Mouse (Mus musculus) gastrocnemius, adult 18-20 months (tissue): ENCODE data around the gene Gm7102. TPM values are rescaled to one million over a fixed set of nuclear protein-coding genes. Genes with fewer than 3 reads are reported as not detected.
"Not testable (repeated sequence)": the region's sequence is repeated elsewhere in the genome, so short reads cannot be mapped to it uniquely, and the experiment has no call there.

Experiments used
- DNase-seq: peaks from one replicate; pipeline ENCODE4 v3.0.0; 2021; ENCODE audit warnings: low spot score
- long read RNA-seq, 2 experiments: library from polyadenylated mRNA; stranded (forward); transcript quantifications; one replicate each; pipeline ENCODE4 v2.0.0; 2021
- total RNA-seq, 2 experiments: library from RNA; stranded (reverse); gene quantifications; 2 replicates each; pipeline ENCODE4 v1.2.3; 2021

Gene Gm7102
- total RNA-seq = not detected
- long read RNA-seq, experiment 1 = 0 reads
- long read RNA-seq, experiment 2 = 0 reads

- no peak for DNase-seq
Observed at GRCm38 (mm10) chr19:61175756-61176324, at the start of gene Gm7102. Gm7102 (minus strand) TSS chr19:61176309.

GRCm38 (mm10) chr19:61224678-61225525 is 48.8 kb upstream of the Gm7102 start:
- DNase-seq = no peak

GRCm38 (mm10) chr19:61223706-61224328 is 47.7 kb upstream of the Gm7102 start:
- no peak for DNase-seq

GRCm38 (mm10) chr19:61207506-61207905 is 31.4 kb upstream of the Gm7102 start:
- DNase-seq = not testable (repeated sequence)

- peak; percentile 4 for DNase-seq
Observed at GRCm38 (mm10) chr19:61199836-61200235, 23.7 kb upstream of the Gm7102 start.

- DNase-seq = peak; percentile 83
Observed at GRCm38 (mm10) chr19:61199316-61199715, 23.2 kb upstream of the Gm7102 start.

GRCm38 (mm10) chr19:61183590-61183989 is 7.5 kb upstream of the Gm7102 start, which contains the start of gene Gm6020:
Gm6020 (plus strand) TSS chr19:61183890.
- not testable (repeated sequence) for DNase-seq

GRCm38 (mm10) chr19:61151701-61152420 is 24.2 kb downstream of the Gm7102 start:
- no peak for DNase-seq

- DNase-seq = no peak
Observed at GRCm38 (mm10) chr19:61151372-61151700, 24.8 kb downstream of the Gm7102 start.

GRCm38 (mm10) chr19:61141299-61141698 is 34.8 kb downstream of the Gm7102 start:
- no peak for DNase-seq

GRCm38 (mm10) chr19:61140342-61141206 is 35.5 kb downstream of the Gm7102 start, which contains the start of gene Zfp950:
Zfp950 (minus strand) TSS chr19:61140840.
- peak; percentile 87 for DNase-seq

- DNase-seq = no peak
Observed at GRCm38 (mm10) chr19:61138655-61139054, 37.5 kb downstream of the Gm7102 start.

- DNase-seq = no peak
Observed at GRCm38 (mm10) chr19:61131096-61131495, 45.0 kb downstream of the Gm7102 start.

Other genes with a start within 250 kb of the Gm7102 start
- 1 to 10 TPM; 3.0 TPM for gene Zfp950, start 35.5 kb downstream of the Gm7102 start, total RNA-seq
- not detected for gene Gm6020, start 7.6 kb upstream of the Gm7102 start, total RNA-seq
- 1 to 10 TPM in 1 of 2 experiments, under 1 TPM in 1; 0.84 to 1.5 TPM for gene Csf2ra, start 52.1 kb upstream of the Gm7102 start, total RNA-seq
- not detected for gene Gm21060, start 120.8 kb upstream of the Gm7102 start, total RNA-seq